Mouse (Mus musculus) thymus, postnatal 10 days (tissue): ENCODE data around the gene Maml1.

Source experiments
- DNase-seq, 2 experiments: peaks; one replicate each; pipeline ENCODE4 v3.0.0; 2021; ENCODE audit warnings: low spot score in 2 of 2

Maml1 gene

GRCm38 (mm10) chr11:50222559-50223276 lies 69.4 kb downstream of the Maml1 start:
- DNase-seq = no peak

- no peak for DNase-seq
These were observed 72.3 kb downstream of the Maml1 start for GRCm38 (mm10) chr11:50219833-50220232.

- no peak for DNase-seq
These were observed 74.3 kb downstream of the Maml1 start for GRCm38 (mm10) chr11:50217811-50218210.

GRCm38 (mm10) chr11:50216724-50217366 lies 75.3 kb downstream of the Maml1 start:
- no peak for DNase-seq

GRCm38 (mm10) chr11:50215633-50216032 lies 76.5 kb downstream of the Maml1 start:
- no peak for DNase-seq

- no peak for DNase-seq
These were observed 77.5 kb downstream of the Maml1 start for GRCm38 (mm10) chr11:50214631-50215030.

- DNase-seq = no peak
These were observed 79.0 kb downstream of the Maml1 start for GRCm38 (mm10) chr11:50212848-50213758.

GRCm38 (mm10) chr11:50212060-50212739 lies 79.9 kb downstream of the Maml1 start:
- no peak for DNase-seq

- no peak for DNase-seq
These were observed 80.6 kb downstream of the Maml1 start for GRCm38 (mm10) chr11:50211322-50212059.

- DNase-seq = peak in 1 of 2 experiments; percentile 79
These were observed 81.5 kb downstream of the Maml1 start, which contains the start of the genes Sqstm1 and Mgat4b for GRCm38 (mm10) chr11:50210505-50211151. TSS of gene Sqstm1 (minus strand) at chr11:50210827. TSS of gene Mgat4b (plus strand) at chr11:50210890.

- DNase-seq = peak; percentile 91 to 94
These were observed 82.0 kb downstream of the Maml1 start for GRCm38 (mm10) chr11:50210101-50210504.

- DNase-seq = no peak
These were observed 84.1 kb downstream of the Maml1 start for GRCm38 (mm10) chr11:50208039-50208438.

GRCm38 (mm10) chr11:50207344-50207743 lies 84.8 kb downstream of the Maml1 start:
- no peak for DNase-seq

GRCm38 (mm10) chr11:50206037-50206436 lies 86.1 kb downstream of the Maml1 start:
- DNase-seq = no peak
